Mouse (Mus musculus): ENCODE results near the gene Bola2.
A peak's percentile ranks its signal among the peaks of the same experiment; 100 is the strongest.

Gene Bola2

GRCm38 (mm10) chr7:126695210-126695611 lies at the start of gene Bola2:
Gene Bola2 (plus strand): TSS chr7:126695401.
- peak; percentile 61 to 72 for DNase-seq (ENCODE audit: low read depth in 2 of 2, low spot score in 2 of 2)

- DNase-seq (ENCODE audit: low read depth in 2 of 2, low spot score in 2 of 2), result no peak
Observed at GRCm38 (mm10) chr7:126645708-126646107, 49.5 kb upstream of the Bola2 start.

- DNase-seq (ENCODE audit: low read depth in 2 of 2, low spot score in 2 of 2), result no peak
Observed at GRCm38 (mm10) chr7:126648486-126648885, 46.7 kb upstream of the Bola2 start.

- peak; percentile 84 to 88 for DNase-seq (ENCODE audit: low read depth in 2 of 2, low spot score in 2 of 2)
Observed at GRCm38 (mm10) chr7:126649231-126650051, 45.8 kb upstream of the Bola2 start, which contains the start of gene Sgf29. Gene Sgf29 (plus strand): TSS chr7:126649309.

GRCm38 (mm10) chr7:126650852-126651251 lies 44.3 kb upstream of the Bola2 start:
- no peak for DNase-seq (ENCODE audit: low read depth in 2 of 2, low spot score in 2 of 2)

GRCm38 (mm10) chr7:126653991-126654390 lies 41.2 kb upstream of the Bola2 start:
- no peak for DNase-seq (ENCODE audit: low read depth in 2 of 2, low spot score in 2 of 2)

GRCm38 (mm10) chr7:126655695-126656094 lies 39.5 kb upstream of the Bola2 start:
- DNase-seq (ENCODE audit: low read depth in 2 of 2, low spot score in 2 of 2), result peak; percentile 20 to 49

- no peak for DNase-seq (ENCODE audit: low read depth in 2 of 2, low spot score in 2 of 2)
Observed at GRCm38 (mm10) chr7:126657522-126657921, 37.7 kb upstream of the Bola2 start.

GRCm38 (mm10) chr7:126659771-126660170 lies 35.4 kb upstream of the Bola2 start:
- no peak for DNase-seq (ENCODE audit: low read depth in 2 of 2, low spot score in 2 of 2)

GRCm38 (mm10) chr7:126663646-126664045 lies 31.6 kb upstream of the Bola2 start:
- no peak for DNase-seq (ENCODE audit: low read depth in 2 of 2, low spot score in 2 of 2)

GRCm38 (mm10) chr7:126665269-126665668 lies 29.9 kb upstream of the Bola2 start:
- DNase-seq (ENCODE audit: low read depth in 2 of 2, low spot score in 2 of 2), result no peak

- no peak for DNase-seq (ENCODE audit: low read depth in 2 of 2, low spot score in 2 of 2)
Observed at GRCm38 (mm10) chr7:126667495-126668090, 27.6 kb upstream of the Bola2 start.

GRCm38 (mm10) chr7:126668452-126668851 lies 26.7 kb upstream of the Bola2 start:
- no peak for DNase-seq (ENCODE audit: low read depth in 2 of 2, low spot score in 2 of 2)

GRCm38 (mm10) chr7:126670152-126670551 lies 25.0 kb upstream of the Bola2 start:
- DNase-seq (ENCODE audit: low read depth in 2 of 2, low spot score in 2 of 2), result no peak

GRCm38 (mm10) chr7:126672111-126672510 lies 23.1 kb upstream of the Bola2 start:
- no peak for DNase-seq (ENCODE audit: low read depth in 2 of 2, low spot score in 2 of 2)

GRCm38 (mm10) chr7:126675104-126675503 lies 20.1 kb upstream of the Bola2 start:
- DNase-seq (ENCODE audit: low read depth in 2 of 2, low spot score in 2 of 2), result no peak

- DNase-seq (ENCODE audit: low read depth in 2 of 2, low spot score in 2 of 2), result no peak
Observed at GRCm38 (mm10) chr7:126676207-126676606, 19.0 kb upstream of the Bola2 start, which contains the start of gene Sult1a1. Gene Sult1a1 (minus strand): TSS chr7:126676432.

- no peak for DNase-seq (ENCODE audit: low read depth in 2 of 2, low spot score in 2 of 2)
Observed at GRCm38 (mm10) chr7:126676631-126677220, 18.5 kb upstream of the Bola2 start.

- no peak for DNase-seq (ENCODE audit: low read depth in 2 of 2, low spot score in 2 of 2)
Observed at GRCm38 (mm10) chr7:126678545-126679341, 16.5 kb upstream of the Bola2 start.

- DNase-seq (ENCODE audit: low read depth in 2 of 2, low spot score in 2 of 2), result no peak
Observed at GRCm38 (mm10) chr7:126679683-126680082, 15.5 kb upstream of the Bola2 start.

- DNase-seq (ENCODE audit: low read depth in 2 of 2, low spot score in 2 of 2), result no peak
Observed at GRCm38 (mm10) chr7:126681221-126681620, 14.0 kb upstream of the Bola2 start.
